Mouse (Mus musculus) MEL (cell line): ENCODE measurements at regions not wholly inside any gene's neighbourhood (a gene's known extent, or its start where the extent isn't known, plus 50 kb on each side); places are given as distances from the start of the nearest gene placed in this dataset.
"Not testable (repeated sequence)": the region's sequence is repeated elsewhere in the genome, so short reads cannot be mapped to it uniquely, and the experiment has no call there.

Source experiments
- DNase-seq: peaks from one replicate; pipeline ENCODE4 v3.0.0; 2011; ENCODE audit warnings: low read depth, low spot score
- H3K27ac ChIP-seq: 2 replicates; pipeline ENCODE4 v1.5.1; 2012; ENCODE audit warnings: low read depth, mild to moderate bottlenecking, control low read depth, low read length, moderate library complexity; ENCODE audit not compliant: control insufficient read depth
- H3K27me3 ChIP-seq, 2 experiments: fragments of 150-350 bp in 1 of 2; sonication (generic) in 1 of 2; 2 replicates each; pipeline ENCODE4 v1.6.1; 2012; ENCODE audit warnings: low read length in 2 of 2, mild to moderate bottlenecking in 2 of 2, improper control_type of control experiment in 1 of 2, moderate library complexity in 1 of 2; ENCODE audit not compliant: insufficient read depth in 2 of 2, control insufficient read depth in 1 of 2
- H3K36me3 ChIP-seq, 2 experiments: 2 replicates each; pipeline ENCODE4 v1.6.1; 2012 to 2014; ENCODE audit warnings: low read length in 2 of 2, improper control_type of control experiment in 1 of 2, inconsistent platforms in 1 of 2, mild to moderate bottlenecking in 1 of 2; ENCODE audit not compliant: insufficient read depth in 2 of 2, control insufficient read depth in 1 of 2
- H3K4me1 ChIP-seq, 2 experiments: fragments of 150-350 bp in 1 of 2; sonication (generic) in 1 of 2; 2 replicates each; pipeline ENCODE4 v1.6.1; 2012; ENCODE audit warnings: low read length in 2 of 2, improper control_type of control experiment in 1 of 2, mild to moderate bottlenecking in 1 of 2; ENCODE audit not compliant: insufficient read depth in 2 of 2, control insufficient read depth in 1 of 2
- H3K4me3 ChIP-seq, 2 experiments: fragments of 150-350 bp in 1 of 2; sonication (generic) in 1 of 2; 2 replicates each; pipeline ENCODE4 v1.5.1; 2012; ENCODE audit warnings: low read depth in 2 of 2, low read length in 2 of 2, mild to moderate bottlenecking in 2 of 2, moderate library complexity in 2 of 2, control low read depth in 1 of 2, improper control_type of control experiment in 1 of 2; ENCODE audit not compliant: control insufficient read depth in 1 of 2, insufficient read depth in 1 of 2
- H3K79me2 ChIP-seq: 2 replicates; pipeline ENCODE4 v1.6.1; 2012; ENCODE audit warnings: mild to moderate bottlenecking, low read length, moderate library complexity; ENCODE audit not compliant: control insufficient read depth, poor library complexity, insufficient read depth
- H3K9ac ChIP-seq: 2 replicates; pipeline ENCODE4 v1.6.1; 2012; ENCODE audit warnings: low read depth, mild to moderate bottlenecking, control low read depth, low read length, moderate library complexity; ENCODE audit not compliant: control insufficient read depth, poor library complexity, severe bottlenecking
- H3K9me3 ChIP-seq: fragments of 150-350 bp; sonication (generic); replicated peaks from 2 replicates; pipeline ENCODE4 v1.6.1; 2012; ENCODE audit warnings: mild to moderate bottlenecking, low read length, improper control_type of control experiment, moderate library complexity; ENCODE audit not compliant: insufficient read depth
- CHD1 ChIP-seq: IDR thresholded peaks from 2 replicates; pipeline ENCODE4 v1.6.1; 2012; ENCODE audit warnings: low read depth, mild to moderate bottlenecking, inconsistent platforms, low read length, improper control_type of control experiment
- E2F4 ChIP-seq: IDR thresholded peaks from 2 replicates; pipeline ENCODE4 v1.6.1; 2011; ENCODE audit warnings: low read depth, low read length, improper control_type of control experiment, borderline replicate concordance
- ELF1 ChIP-seq: IDR thresholded peaks from 2 replicates; pipeline ENCODE4 v1.6.1; 2014; ENCODE audit warnings: low read depth, mild to moderate bottlenecking, inconsistent platforms, low read length, improper control_type of control experiment, moderate library complexity
- HCFC1 ChIP-seq: IDR thresholded peaks from 2 replicates; pipeline ENCODE4 v1.6.1; 2012; ENCODE audit warnings: low read depth, mild to moderate bottlenecking, inconsistent platforms, low read length, improper control_type of control experiment, moderate library complexity
- JUND ChIP-seq: IDR thresholded peaks from 2 replicates; pipeline ENCODE4 v1.6.1; 2011; ENCODE audit warnings: low read depth, mild to moderate bottlenecking, improper control_type of control experiment, low read length
- KAT2A ChIP-seq: conservative IDR thresholded peaks from 2 replicates; pipeline ENCODE4 v1.6.1; 2012; ENCODE audit warnings: low read depth, low read length, improper control_type of control experiment, inconsistent platforms
- MAX ChIP-seq: IDR thresholded peaks from 2 replicates; pipeline ENCODE4 v1.6.1; 2011; ENCODE audit warnings: low read length, improper control_type of control experiment
- MXI1 ChIP-seq: IDR thresholded peaks from 2 replicates; pipeline ENCODE4 v1.6.1; 2011; ENCODE audit warnings: mild to moderate bottlenecking, low read depth, low read length, improper control_type of control experiment
- RCOR1 ChIP-seq: IDR thresholded peaks from 2 replicates; pipeline ENCODE4 v1.6.1; 2012; ENCODE audit warnings: low read depth, mild to moderate bottlenecking, inconsistent platforms, low read length, improper control_type of control experiment
- SMC3 ChIP-seq: IDR thresholded peaks from 2 replicates; pipeline ENCODE4 v1.6.1; 2011; ENCODE audit warnings: low read depth, low read length, improper control_type of control experiment
- TCF12 ChIP-seq: IDR thresholded peaks from 2 replicates; pipeline ENCODE4 v1.6.1; 2014; ENCODE audit warnings: low read depth, mild to moderate bottlenecking, inconsistent platforms, low read length, improper control_type of control experiment, moderate library complexity
- UBTF ChIP-seq: IDR thresholded peaks from 2 replicates; pipeline ENCODE4 v1.6.1; 2012; ENCODE audit warnings: low read depth, mild to moderate bottlenecking, inconsistent platforms, low read length, improper control_type of control experiment, moderate library complexity, borderline replicate concordance; ENCODE audit not compliant: insufficient read depth
- USF1 ChIP-seq: IDR thresholded peaks from 2 replicates; pipeline ENCODE4 v1.6.1; 2014; ENCODE audit warnings: low read depth, mild to moderate bottlenecking, inconsistent platforms, low read length, improper control_type of control experiment, moderate library complexity
- USF2 ChIP-seq, 2 experiments: IDR thresholded peaks; 2 replicates each; pipeline ENCODE4 v1.6.1; 2011 to 2012; ENCODE audit warnings: improper control_type of control experiment in 2 of 2, low read length in 2 of 2, borderline replicate concordance in 1 of 2, inconsistent platforms in 1 of 2, low read depth in 1 of 2, mild to moderate bottlenecking in 1 of 2; ENCODE audit not compliant: insufficient read depth in 1 of 2
- ZKSCAN1 ChIP-seq: IDR thresholded peaks from 2 replicates; pipeline ENCODE4 v1.6.1; 2012; ENCODE audit warnings: low read depth, mild to moderate bottlenecking, inconsistent platforms, low read length, improper control_type of control experiment, moderate library complexity

- no peak for DNase-seq
- no peaks in the 10 kb centered on the region for H3K4me1 ChIP-seq
- no peak overlapping the region for H3K27ac ChIP-seq
- no peaks in the 10 kb centered on the region for H3K27me3 ChIP-seq
- no peak overlapping the region for H3K4me3 ChIP-seq
- TF ChIP-seq JUND: no peak
- no peak for TF ChIP-seq MAX
- no peak for TF ChIP-seq KAT2A
- TF ChIP-seq CHD1: no peak
- no peak for TF ChIP-seq ZKSCAN1
- H3K9ac ChIP-seq: no peak overlapping the region
- H3K9me3 ChIP-seq: no peaks in the 10 kb centered on the region
- H3K79me2 ChIP-seq: no peaks in the 10 kb centered on the region
- H3K36me3 ChIP-seq: no peaks in the 10 kb centered on the region
Measured at GRCm38 (mm10) chr8:57086811-57087210, 234.0 kb upstream of the Hand2 start.

- DNase-seq: no peak
- Histone ChIP-seq H3K9ac (no peak overlapping the region), H3K27me3 (no peaks in the 10 kb centered on the region), H3K4me3 (no peak overlapping the region), H3K36me3 (no peaks in the 10 kb centered on the region), H3K9me3 (no peaks in the 10 kb centered on the region), H3K4me1 (no peaks in the 10 kb centered on the region), H3K79me2 (no peaks in the 10 kb centered on the region), H3K27ac (no peak overlapping the region)
- TF ChIP-seq UBTF (no peak), USF1 (no peak), E2F4 (no peak)
Measured at GRCm38 (mm10) chr8:57092403-57092802, 228.4 kb upstream of the Hand2 start.

- Histone ChIP-seq H3K79me2 (no peaks in the 10 kb centered on the region), H3K4me1 (no peaks in the 10 kb centered on the region), H3K27ac (no peak overlapping the region), H3K27me3 (no peaks in the 10 kb centered on the region), H3K9ac (no peak overlapping the region), H3K36me3 (no peaks in the 10 kb centered on the region), H3K9me3 (no peaks in the 10 kb centered on the region), H3K4me3 (no peak overlapping the region)
- no peak for DNase-seq
- TF ChIP-seq HCFC1 (no peak), USF2 (IDR thresholded peaks at IDR 0.05; ENCODE audit: borderline replicate concordance in 1 of 2, insufficient read depth in 1 of 2, low read depth in 1 of 2, low read length in 2 of 2) (no peak), SMC3 (no peak), MXI1 (no peak), TCF12 (no peak), RCOR1 (no peak), ELF1 (no peak)
Measured at GRCm38 (mm10) chr8:57095169-57095568, 225.6 kb upstream of the Hand2 start.

- DNase-seq, H3K27me3 ChIP-seq, H3K4me3 ChIP-seq, H3K36me3 ChIP-seq, H3K4me1 ChIP-seq, H3K79me2 ChIP-seq, H3K9me3 ChIP-seq, H3K27ac ChIP-seq, H3K9ac ChIP-seq: not testable (repeated sequence)
Measured at GRCm38 (mm10) chr8:57110765-57111402, 209.9 kb upstream of the Hand2 start.
